Comparison of ENCODE assay signal across 9 mouse cellular contexts in the genomic region with DNA sequence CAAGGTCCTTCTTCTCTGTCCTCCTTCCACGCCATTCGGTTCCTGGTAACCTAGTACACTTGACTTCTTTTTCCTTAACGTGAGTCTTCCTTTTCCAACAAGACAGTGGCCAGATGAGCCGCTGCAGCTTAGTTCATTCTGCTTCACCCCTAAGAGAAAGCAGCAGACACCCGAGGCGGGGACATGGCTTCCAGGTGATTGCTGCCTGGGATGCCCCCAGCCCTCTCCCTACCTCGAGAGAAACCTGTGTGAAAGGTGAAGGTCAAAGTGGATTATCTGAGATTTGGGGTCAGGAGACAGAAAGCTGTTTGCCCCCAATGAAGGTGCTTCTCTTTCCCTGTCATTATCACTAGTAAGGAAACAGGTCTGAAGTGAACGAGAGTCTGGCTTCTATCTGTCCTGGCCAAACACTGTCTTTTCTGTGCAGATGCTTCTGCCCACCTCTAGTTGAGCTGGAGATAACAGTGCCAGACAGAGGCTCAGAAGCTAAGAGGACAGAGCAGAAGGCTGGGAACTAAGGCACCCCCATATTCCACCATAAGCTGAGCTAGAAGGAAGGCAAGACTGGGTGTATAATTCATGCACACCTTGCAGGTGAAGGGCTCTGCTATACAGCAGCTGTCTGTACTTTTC. TPM values are rescaled to one million over a fixed set of nuclear protein-coding genes. Genes with fewer than 3 reads are reported as not detected.
A peak's percentile ranks its signal among the peaks of the same experiment; 100 is the strongest.
DNase-seq lines count a peak whose midpoint lies in the region; ATAC-seq and TF ChIP-seq lines count a peak whose summit lies in the region.
"Had no signal": no experiment of that assay in that cellular context is flagged by ENCODE, and none has a peak within 500 bp of the region (broad histone marks: within the 10 kb centered on the region; RNA-seq: fewer than 3 reads in every experiment).

No protein-coding gene starts in this region.

- peaks cover 8% of the 10 kb centered on the region for H3K4me1 ChIP-seq in heart, embryonic 15.5 days (replicated peaks)
- peaks cover 10% of the 10 kb centered on the region for H3K4me1 ChIP-seq in embryonic facial prominence, embryonic 13.5 days
- 0 out of 2 replicates have a peak, but pooled peaks cover 5% of the 10 kb centered on the region for H3K4me1 ChIP-seq in hindbrain, postnatal 0 days (ENCODE audit: insufficient read depth, low read length)
- H3K4me1 ChIP-seq in midbrain, embryonic 13.5 days (replicated peaks): peaks cover 20% of the 10 kb centered on the region

- peak overlapping the region; percentile 40 for H3K4me3 ChIP-seq in heart, embryonic 15.5 days
- H3K4me3 ChIP-seq in embryonic facial prominence, embryonic 13.5 days: peak overlapping the region; percentile 38
- H3K4me3 ChIP-seq in hindbrain, postnatal 0 days (ENCODE audit: low read length): no peak overlapping the region
- H3K4me3 ChIP-seq in midbrain, embryonic 13.5 days (replicated peaks): peak overlapping the region; percentile 38
- H3K4me3 ChIP-seq: erythroblast, embryonic 14.5 days had no signal

- peaks cover 13% of the 10 kb centered on the region; the same call in 1 of the 2 replicates for H3K36me3 ChIP-seq in heart, embryonic 15.5 days
- peaks cover 38% of the 10 kb centered on the region for H3K36me3 ChIP-seq in embryonic facial prominence, embryonic 13.5 days
- peaks cover 21% of the 10 kb centered on the region for H3K36me3 ChIP-seq in hindbrain, postnatal 0 days (ENCODE audit: insufficient read depth, low read length)
- peaks cover 38% of the 10 kb centered on the region for H3K36me3 ChIP-seq in midbrain, embryonic 13.5 days

- no peak overlapping the region for H3K27ac ChIP-seq in heart, embryonic 15.5 days
- no peak overlapping the region for H3K27ac ChIP-seq in embryonic facial prominence, embryonic 13.5 days
- peak overlapping the region; percentile 36; the same call in 1 of the 2 replicates for H3K27ac ChIP-seq in hindbrain, postnatal 0 days
- H3K27ac ChIP-seq in midbrain, embryonic 13.5 days: no peak overlapping the region; the same call in 1 of the 2 replicates

- H3K9me3 ChIP-seq in heart, embryonic 15.5 days (replicated peaks): no peaks in the 10 kb centered on the region
- no peaks in the 10 kb centered on the region for H3K9me3 ChIP-seq in embryonic facial prominence, embryonic 13.5 days
- no peaks in the 10 kb centered on the region for H3K9me3 ChIP-seq in hindbrain, postnatal 0 days (ENCODE audit: low read length)
- H3K9me3 ChIP-seq in midbrain, embryonic 13.5 days: no peaks in the 10 kb centered on the region

- no peak for TF ChIP-seq CTCF in hindbrain, postnatal 0 days (IDR thresholded peaks at IDR 0.05; ENCODE audit: low read depth)

- no peak overlapping the region for H3K9ac ChIP-seq in heart, embryonic 15.5 days
- peak overlapping the region; percentile 57 for H3K9ac ChIP-seq in embryonic facial prominence, embryonic 13.5 days
- peak overlapping the region; percentile 21 for H3K9ac ChIP-seq in hindbrain, postnatal 0 days (replicated peaks; ENCODE audit: low read length)
- peak overlapping the region; percentile 54; the same call in 1 of the 2 replicates for H3K9ac ChIP-seq in midbrain, embryonic 13.5 days (replicated peaks)

- ATAC-seq in heart, embryonic 15.5 days (replicated peaks; ENCODE audit: insufficient number of reproducible peaks, insufficient read depth, low FRiP score, low read depth): no peak
- no peak for ATAC-seq in embryonic facial prominence, embryonic 13.5 days (ENCODE audit: insufficient number of reproducible peaks, insufficient read depth, low FRiP score, low TSS enrichment, low read depth)
- ATAC-seq in hindbrain, postnatal 0 days: no peak
- no peak for ATAC-seq in midbrain, embryonic 13.5 days

- H3K4me2 ChIP-seq in heart, embryonic 15.5 days: peak overlapping the region; percentile 72
- peak overlapping the region; percentile 59 for H3K4me2 ChIP-seq in embryonic facial prominence, embryonic 13.5 days
- peak overlapping the region; percentile 54 for H3K4me2 ChIP-seq in hindbrain, postnatal 0 days (ENCODE audit: low read depth, low read length)
- H3K4me2 ChIP-seq in midbrain, embryonic 13.5 days (replicated peaks): peak overlapping the region; percentile 60

- 33% methylated on average over 8 of the region's 8 CpGs for WGBS in heart, embryonic 15.5 days
- WGBS in embryonic facial prominence, embryonic 13.5 days: 43% methylated on average over 8 of the region's 8 CpGs
- 38% methylated on average over 8 of the region's 8 CpGs for WGBS in hindbrain, postnatal 0 days
- WGBS in midbrain, embryonic 13.5 days: 40% methylated on average over 8 of the region's 8 CpGs

- no peak for DNase-seq in heart, adult 8-10 months (ENCODE audit: low spot score)
- DNase-seq in hindbrain, postnatal 0 days (ENCODE audit: low spot score): no peak
- DNase-seq in urinary bladder, postnatal 10 days (ENCODE audit: low spot score): no peak
- no peak for DNase-seq in left cerebral cortex, adult 18-20 months (ENCODE audit: low spot score in 2 of 2)
- no peak for DNase-seq in right cerebral cortex, postnatal 10 days (ENCODE audit: low spot score in 2 of 2)

- peaks cover 12% of the 10 kb centered on the region for H3K27me3 ChIP-seq in heart, embryonic 15.5 days
- H3K27me3 ChIP-seq in embryonic facial prominence, embryonic 13.5 days: peaks cover 15% of the 10 kb centered on the region
- no peaks in the 10 kb centered on the region for H3K27me3 ChIP-seq in hindbrain, postnatal 0 days (ENCODE audit: insufficient read depth, low read length)
- peaks cover 20% of the 10 kb centered on the region; the same call in 1 of the 2 replicates for H3K27me3 ChIP-seq in midbrain, embryonic 13.5 days

RNA-seq across cellular contexts. Expression of a gene that starts 16.8 kb away (rescaled TPM):
- 32.8 and 38.6 TPM in 2 replicates for polyA plus RNA-seq in heart, embryonic 15.5 days (2015; fragmentation: Nextera tagmentation; extraction: Ambion mirVana)
- 10 to 100 TPM; 16.5 to 24.0 (median 20.5) TPM for total RNA-seq in heart, adult 8-10 months (2022)
- 39.1 and 39.5 TPM in 2 replicates for polyA plus RNA-seq in embryonic facial prominence, embryonic 13.5 days (2015; fragmentation: Nextera tagmentation; extraction: Ambion mirVana)
- 37.8 and 46.3 TPM in 2 replicates for total RNA-seq in hindbrain, postnatal 0 days (2014; rRNA removed)
- 63.4 and 64.4 TPM in 2 replicates for polyA plus RNA-seq in hindbrain, postnatal 0 days (2015; fragmentation: Nextera tagmentation; extraction: Ambion mirVana)
- polyA plus RNA-seq in midbrain, embryonic 13.5 days (2015; fragmentation: Nextera tagmentation; extraction: Ambion mirVana): 43.5 and 51.8 TPM in 2 replicates
- total RNA-seq in left cerebral cortex, adult 18-20 months (2021): 10 to 100 TPM; 56.7 to 58.6 TPM

RNA-seq across cellular contexts. Expression of a gene that starts 20.0 kb away (rescaled TPM):
- 1.5 and 1.6 TPM in 2 replicates for polyA plus RNA-seq in heart, embryonic 15.5 days (2015; fragmentation: Nextera tagmentation; extraction: Ambion mirVana)
- 1 to 10 TPM; 2.2 to 3.2 (median 2.9) TPM for total RNA-seq in heart, adult 8-10 months (2022)
- 1.2 and 1.3 TPM in 2 replicates for polyA plus RNA-seq in embryonic facial prominence, embryonic 13.5 days (2015; fragmentation: Nextera tagmentation; extraction: Ambion mirVana)
- 37.8 and 44.9 TPM in 2 replicates for total RNA-seq in hindbrain, postnatal 0 days (2014; rRNA removed)
- 12.9 and 14.8 TPM in 2 replicates for polyA plus RNA-seq in hindbrain, postnatal 0 days (2015; fragmentation: Nextera tagmentation; extraction: Ambion mirVana)
- 2.7 and 3.6 TPM in 2 replicates for polyA plus RNA-seq in midbrain, embryonic 13.5 days (2015; fragmentation: Nextera tagmentation; extraction: Ambion mirVana)
- total RNA-seq in left cerebral cortex, adult 18-20 months (2021): 1 to 10 TPM; 3.0 to 3.5 TPM

RNA-seq across cellular contexts. Expression of a gene that starts 34.5 kb away (rescaled TPM):
- polyA plus RNA-seq in heart, embryonic 15.5 days (2015; fragmentation: Nextera tagmentation; extraction: Ambion mirVana): 22.8 and 28.8 TPM in 2 replicates
- 10 to 100 TPM; 15.1 to 19.7 (median 18.9) TPM for total RNA-seq in heart, adult 8-10 months (2022)
- 47.4 and 50.6 TPM in 2 replicates for polyA plus RNA-seq in embryonic facial prominence, embryonic 13.5 days (2015; fragmentation: Nextera tagmentation; extraction: Ambion mirVana)
- 13.8 and 16.3 TPM in 2 replicates for total RNA-seq in hindbrain, postnatal 0 days (2014; rRNA removed)
- polyA plus RNA-seq in hindbrain, postnatal 0 days (2015; fragmentation: Nextera tagmentation; extraction: Ambion mirVana): 18.8 and 19.9 TPM in 2 replicates
- polyA plus RNA-seq in midbrain, embryonic 13.5 days (2015; fragmentation: Nextera tagmentation; extraction: Ambion mirVana): 47.2 and 48.5 TPM in 2 replicates
- 10 to 100 TPM; 40.2 to 44.1 TPM for total RNA-seq in left cerebral cortex, adult 18-20 months (2021)
